Mouse (Mus musculus): ENCODE measurements around the gene Tns2.

GRCm38 (mm10) chr15:102074070-102074731 lies 26.0 kb upstream of the Tns2 start:
- TF ChIP-seq EP300 (IDR thresholded peaks at IDR 0.05; ENCODE audit: insufficient read depth, low read depth, low read length) (no peak), CTCF (IDR thresholded peaks at IDR 0.05) (no peak)
